Mouse (Mus musculus) mesoderm, embryonic 11.5 days (tissue): ENCODE data around the gene Col5a1.
A peak's percentile ranks its signal among the peaks of the same experiment; 100 is the strongest.

Source experiments
- DNase-seq: peaks from one replicate; pipeline ENCODE4 v3.0.0-alpha.2; 2012; ENCODE audit warnings: low read depth, low spot score

The Col5a1 gene

GRCm38 (mm10) chr2:27962406-27962805, 76.2 kb downstream of the Col5a1 start:
- DNase-seq: no peak

GRCm38 (mm10) chr2:27969158-27969557, 82.9 kb downstream of the Col5a1 start:
- DNase-seq: peak; percentile 30

GRCm38 (mm10) chr2:27973840-27974239, 87.6 kb downstream of the Col5a1 start:
- peak; percentile 64 for DNase-seq

- no peak for DNase-seq
These were observed 89.6 kb downstream of the Col5a1 start for GRCm38 (mm10) chr2:27975786-27976185.

- no peak for DNase-seq
These were observed 90.3 kb downstream of the Col5a1 start for GRCm38 (mm10) chr2:27976512-27976911.

- DNase-seq: no peak
These were observed 94.8 kb downstream of the Col5a1 start for GRCm38 (mm10) chr2:27981066-27981465.

GRCm38 (mm10) chr2:27981621-27982535, 95.7 kb downstream of the Col5a1 start:
- no peak for DNase-seq

- DNase-seq: no peak
These were observed 96.9 kb downstream of the Col5a1 start for GRCm38 (mm10) chr2:27983093-27983492.

- peak; percentile 33 for DNase-seq
These were observed 97.7 kb downstream of the Col5a1 start for GRCm38 (mm10) chr2:27983884-27984283.

- DNase-seq: no peak
These were observed 100.5 kb downstream of the Col5a1 start for GRCm38 (mm10) chr2:27986751-27987150.

GRCm38 (mm10) chr2:27990430-27991211, 104.4 kb downstream of the Col5a1 start:
- no peak for DNase-seq

- no peak for DNase-seq
These were observed 107.2 kb downstream of the Col5a1 start for GRCm38 (mm10) chr2:27993416-27993815.

- DNase-seq: no peak
These were observed 113.9 kb downstream of the Col5a1 start for GRCm38 (mm10) chr2:27999996-28000583.

- no peak for DNase-seq
These were observed 114.4 kb downstream of the Col5a1 start for GRCm38 (mm10) chr2:28000660-28001059.

GRCm38 (mm10) chr2:28001206-28001605, 115.0 kb downstream of the Col5a1 start:
- no peak for DNase-seq

GRCm38 (mm10) chr2:28005187-28005586, 119.0 kb downstream of the Col5a1 start:
- DNase-seq: no peak

- DNase-seq: no peak
These were observed 122.0 kb downstream of the Col5a1 start for GRCm38 (mm10) chr2:28008261-28008660.

GRCm38 (mm10) chr2:28012367-28012766, 126.1 kb downstream of the Col5a1 start:
- DNase-seq: no peak

- DNase-seq: no peak
These were observed 128.6 kb downstream of the Col5a1 start for GRCm38 (mm10) chr2:28014778-28015177.

- DNase-seq: no peak
These were observed 138.2 kb downstream of the Col5a1 start for GRCm38 (mm10) chr2:28024416-28024815.

- DNase-seq: no peak
These were observed 139.6 kb downstream of the Col5a1 start for GRCm38 (mm10) chr2:28025776-28026175.

- no peak for DNase-seq
These were observed 145.6 kb downstream of the Col5a1 start for GRCm38 (mm10) chr2:28031860-28032259.
